Mouse (Mus musculus) heart, adult 2 months (tissue): ENCODE data around the gene Stam.

Experiments
- CTCF ChIP-seq: fragments of 200-600 bp; IDR thresholded peaks from 2 replicates; pipeline ENCODE4 v1.8.1; 2022; ENCODE audit warnings: antibody characterized with exemption, mild to moderate bottlenecking, moderate library complexity
- EP300 ChIP-seq: fragments of 200-500 bp; IDR thresholded peaks from 2 replicates; pipeline ENCODE4 v1.6.1; 2011; ENCODE audit warnings: low read depth, low read length, control low read depth; ENCODE audit not compliant: insufficient read depth
- POLR2A ChIP-seq: fragments of 200-500 bp; IDR thresholded peaks from 2 replicates; pipeline ENCODE4 v1.6.1; 2011; ENCODE audit warnings: mild to moderate bottlenecking, low read depth, low read length, control low read depth; ENCODE audit not compliant: insufficient read depth

DNA sequence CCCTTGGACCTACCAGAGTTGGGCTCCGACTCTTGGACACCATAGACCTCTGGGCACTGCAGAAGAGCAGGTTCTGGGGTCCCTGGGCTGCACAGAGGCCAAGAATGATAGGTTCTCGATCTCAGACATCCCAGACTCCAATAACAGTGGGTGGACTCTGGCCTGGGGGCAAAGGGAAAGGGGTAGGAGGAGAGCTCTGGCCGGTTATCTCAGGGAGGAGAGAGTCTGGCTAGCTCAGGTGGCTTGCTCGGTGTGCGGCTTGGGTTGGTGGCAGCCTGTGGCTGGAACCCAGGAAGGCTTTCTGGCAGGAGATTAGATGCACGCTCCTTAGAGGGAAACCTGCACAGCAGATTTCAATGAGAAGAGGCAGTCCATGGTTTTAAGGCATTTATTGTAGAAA is 65.7 kb downstream of the Stam start:
- TF ChIP-seq POLR2A (no peak), EP300 (no peak), CTCF (no peak)
